Mouse (Mus musculus) ovary, adult 2 months (tissue): ENCODE measurements around the gene Vil1. TPM values are rescaled to one million over a fixed set of nuclear protein-coding genes. Genes with fewer than 3 reads are reported as not detected.

ENCODE experiments used
- polyA plus RNA-seq: library from polyadenylated mRNA; depleted of rRNA; stranded (reverse); fragments of >200 nt; gene quantifications from 2 replicates; pipeline ENCODE4 v1.2.3, GENCODE M21; 2012; rRNA removed

Vil1 gene
- 1.8 and 2.7 TPM in 2 replicates for polyA plus RNA-seq

GRCm38 (mm10) chr1:74408589-74409504 is at the start of gene Vil1:
Gene Vil1 (plus strand): TSS chr1:74409376.

DNA sequence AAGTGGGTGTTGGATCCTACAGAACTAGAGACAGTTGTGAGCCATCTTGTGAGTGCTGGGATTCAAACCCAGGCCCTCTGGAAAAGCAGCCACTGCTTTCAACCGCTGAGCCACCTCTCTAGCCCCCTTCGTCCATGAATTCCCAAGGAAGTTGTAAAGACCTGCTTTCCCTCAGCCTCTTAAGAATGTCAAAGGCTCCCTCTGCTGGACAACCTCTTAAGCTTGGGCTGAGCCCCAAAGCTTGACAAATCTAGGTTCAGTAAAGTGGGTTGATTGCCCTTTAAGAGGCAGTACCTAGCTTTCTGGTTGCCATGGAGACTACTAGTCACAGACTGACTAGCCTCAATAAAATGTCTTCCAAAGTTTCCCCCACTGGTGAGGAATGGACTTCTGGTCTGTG is 47.4 kb upstream of the Vil1 start, which contains the start of gene Catip:
Gene Catip, plus strand, starts transcription at position 297 of the 400 bp plus-strand sequence.

GRCm38 (mm10) chr1:74374980-74375379 is 34.2 kb upstream of the Vil1 start, which contains the start of gene Slc11a1:
Gene Slc11a1 (plus strand): TSS chr1:74375195.

GRCm38 (mm10) chr1:74390924-74391748 is 18.0 kb upstream of the Vil1 start, which contains the start of gene Ctdsp1:
Gene Ctdsp1 (plus strand): TSS chr1:74391509.

Other genes starting within 250 kb of the Vil1 start
- gene Cxcr1, start 214.7 kb upstream of the Vil1 start, polyA plus RNA-seq, result not detected in 2 replicates
- 160 and 164 TPM in 2 replicates for gene Arpc2, start 173.3 kb upstream of the Vil1 start, polyA plus RNA-seq
- gene Gpbar1, start 130.8 kb upstream of the Vil1 start, polyA plus RNA-seq, result 3.9 and 4.9 TPM in 2 replicates
- 215 and 265 TPM in 2 replicates for gene Aamp, start 124.6 kb upstream of the Vil1 start, polyA plus RNA-seq
- gene Pnkd, start 124.4 kb upstream of the Vil1 start, polyA plus RNA-seq, result 70.9 and 78.6 TPM in 2 replicates
- gene Tmbim1, start 103.8 kb upstream of the Vil1 start, polyA plus RNA-seq, result 205 and 273 TPM in 2 replicates
- gene Catip, start 47.3 kb upstream of the Vil1 start, polyA plus RNA-seq, result 7.0 and 7.4 TPM in 2 replicates
- gene Slc11a1, start 34.2 kb upstream of the Vil1 start, polyA plus RNA-seq, result 38.4 and 39.4 TPM in 2 replicates
- gene Ctdsp1, start 17.9 kb upstream of the Vil1 start, polyA plus RNA-seq, result 176 and 180 TPM in 2 replicates
- 21.1 and 26.1 TPM in 2 replicates for gene Cnot9, start 96.7 kb downstream of the Vil1 start, polyA plus RNA-seq
- gene Plcd4, start 133.5 kb downstream of the Vil1 start, polyA plus RNA-seq, result 0.21 and 0.50 TPM in 2 replicates
- gene Usp37, start 134.9 kb downstream of the Vil1 start, polyA plus RNA-seq, result 4.1 and 4.5 TPM in 2 replicates
- 21.2 and 24.4 TPM in 2 replicates for gene Zfp142, start 178.9 kb downstream of the Vil1 start, polyA plus RNA-seq
- 13.9 and 19.8 TPM in 2 replicates for gene Bcs1l, start 178.9 kb downstream of the Vil1 start, polyA plus RNA-seq
- gene Rnf25, start 192.0 kb downstream of the Vil1 start, polyA plus RNA-seq, result 65.0 and 80.2 TPM in 2 replicates
- gene Stk36, start 192.1 kb downstream of the Vil1 start, polyA plus RNA-seq, result 25.1 and 31.3 TPM in 2 replicates